Mouse (Mus musculus) gastrocnemius, postnatal 14 days (tissue): ENCODE data around the gene Dusp27. TPM values are rescaled to one million over a fixed set of nuclear protein-coding genes. Genes with fewer than 3 reads are reported as not detected.

Source experiments
- DNase-seq: peaks from one replicate; pipeline ENCODE4 v3.0.0; 2021; ENCODE audit warnings: mixed read lengths
- intact Hi-C: fragments of 180-260 bp; cut with DNase I; formaldehyde crosslinking; loops from one replicate; pipeline ENCODE4 v1.15.1; 2025; ENCODE audit warnings: low total_unique reads
- total RNA-seq, 2 experiments: library from RNA; stranded (reverse); gene quantifications; 2 replicates each; pipeline ENCODE4 v1.2.3; 2021

The Dusp27 gene
- total RNA-seq, 2 experiments from 2014 or later, result 92.2 to 121 TPM

DNA sequence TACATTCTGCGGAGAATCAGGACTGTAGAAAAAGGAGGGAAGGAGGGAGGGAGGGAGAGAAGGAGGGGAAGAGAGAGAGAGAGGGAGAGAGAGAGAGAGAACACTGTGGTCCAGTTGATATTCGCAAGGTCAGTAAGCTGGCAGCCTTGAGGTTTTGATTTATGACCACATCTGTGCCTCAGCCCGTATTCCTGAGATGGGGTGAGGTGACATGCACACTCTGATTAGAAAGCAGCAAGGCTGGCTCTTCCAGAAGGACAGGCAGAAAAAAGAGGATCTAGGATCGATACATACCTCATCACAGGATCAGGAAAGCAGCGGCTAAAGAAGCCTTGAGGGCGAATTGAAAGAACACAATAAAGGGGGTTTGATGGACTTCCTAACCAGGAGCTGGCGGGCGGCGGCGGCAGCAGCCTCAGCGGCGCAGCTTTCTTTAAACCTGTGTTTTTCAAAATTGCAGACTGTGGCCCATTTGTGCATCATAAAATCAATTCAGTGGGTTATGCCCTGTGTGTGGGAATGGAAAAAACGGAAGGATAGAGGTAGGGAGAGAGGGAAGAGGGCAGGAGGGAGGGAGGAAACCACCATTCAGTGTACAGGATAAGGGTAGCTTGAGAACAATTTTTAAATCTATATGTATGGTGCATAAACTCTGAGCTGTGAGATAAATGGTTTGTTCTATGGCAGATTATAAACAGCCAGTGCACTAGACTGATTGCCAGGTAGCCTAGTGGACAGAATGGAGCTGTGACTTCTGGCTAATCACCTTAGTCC, 9.7 kb downstream of the Dusp27 start:
- no peak for DNase-seq
- intact Hi-C loops, result no loop called here

DNA sequence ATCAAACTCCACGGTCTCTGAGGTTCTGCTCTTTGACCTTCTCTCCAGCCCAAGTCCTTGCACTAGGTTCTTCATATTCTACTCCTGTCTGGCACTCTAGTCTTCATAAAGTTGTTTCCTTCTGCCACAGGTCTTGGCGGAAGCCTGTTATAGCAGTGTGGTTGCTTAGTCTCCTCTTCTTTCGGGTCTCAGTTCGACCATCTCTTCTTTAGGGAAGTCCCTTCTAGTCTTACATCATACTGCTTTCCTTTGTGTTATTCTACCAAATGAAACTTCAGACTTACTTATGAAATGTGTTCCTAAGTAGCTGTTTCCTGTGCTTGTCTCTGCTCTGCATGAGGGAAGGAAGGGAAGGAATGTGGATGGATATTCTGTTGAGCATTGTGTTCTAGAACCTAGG, 12.0 kb downstream of the Dusp27 start:
- intact Hi-C loops, result no loop called here
- no peak for DNase-seq

DNA sequence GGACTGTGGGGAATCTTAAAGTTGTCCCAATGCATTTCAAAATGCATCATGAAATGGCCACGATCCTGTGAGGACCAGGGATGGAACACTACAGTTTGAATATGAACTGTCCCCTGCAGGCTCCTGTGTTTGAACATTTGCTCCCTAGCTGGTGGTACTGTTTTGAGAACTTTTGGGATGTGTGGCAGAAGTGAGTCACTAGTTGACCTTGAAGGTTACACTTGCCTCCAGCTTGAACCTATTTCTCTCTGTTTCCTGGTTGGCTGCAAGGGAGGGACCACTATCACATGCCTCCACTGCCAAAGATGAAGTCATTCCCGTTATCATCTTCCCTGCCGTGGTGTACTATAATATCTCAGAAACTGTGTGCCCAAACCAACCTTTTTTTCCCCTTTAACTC, 12.7 kb downstream of the Dusp27 start:
- no peak for DNase-seq
- intact Hi-C loops, result no loop called here

DNA sequence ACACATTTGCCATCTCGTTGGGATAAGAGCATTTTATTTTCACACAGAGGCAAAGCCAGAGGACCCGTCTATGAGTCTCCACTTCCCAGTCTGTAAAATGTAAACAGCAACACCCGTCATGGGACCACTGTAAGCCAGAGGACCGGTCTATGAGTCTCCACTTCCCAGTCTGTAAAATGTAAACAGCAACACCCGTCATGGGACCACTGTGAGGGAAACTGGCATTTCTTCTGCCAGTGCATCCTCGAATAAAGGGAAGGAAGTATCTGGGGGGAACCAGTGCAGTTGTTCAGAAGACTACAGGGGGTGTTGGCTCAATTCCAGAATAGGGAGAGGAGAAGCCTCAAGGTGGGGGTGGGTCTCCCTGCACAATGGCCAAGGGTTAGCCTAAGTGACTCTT, 22.3 kb downstream of the Dusp27 start:
- intact Hi-C loops, result no loop called here
- no peak for DNase-seq

DNA sequence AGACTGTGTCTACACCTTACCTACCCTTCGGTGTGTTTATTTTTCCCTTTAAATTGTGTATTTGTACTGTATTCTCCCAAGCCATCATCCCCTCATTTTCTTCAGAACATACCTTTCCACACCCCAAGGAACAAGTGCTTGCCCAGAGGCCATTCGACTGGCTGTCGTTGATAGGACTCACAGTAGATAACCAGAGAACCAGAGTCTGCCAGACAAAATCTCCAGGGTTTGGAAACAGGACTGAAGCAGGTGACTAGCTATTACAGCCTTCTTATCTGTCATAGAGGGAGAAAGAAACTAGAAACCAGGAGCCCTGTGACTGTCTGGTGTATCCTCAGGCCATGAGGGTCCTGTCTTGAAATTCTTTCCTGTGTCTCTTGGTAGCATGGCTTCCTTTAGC, 22.9 kb downstream of the Dusp27 start:
- no peak for DNase-seq
- intact Hi-C loops, result no loop called here

DNA sequence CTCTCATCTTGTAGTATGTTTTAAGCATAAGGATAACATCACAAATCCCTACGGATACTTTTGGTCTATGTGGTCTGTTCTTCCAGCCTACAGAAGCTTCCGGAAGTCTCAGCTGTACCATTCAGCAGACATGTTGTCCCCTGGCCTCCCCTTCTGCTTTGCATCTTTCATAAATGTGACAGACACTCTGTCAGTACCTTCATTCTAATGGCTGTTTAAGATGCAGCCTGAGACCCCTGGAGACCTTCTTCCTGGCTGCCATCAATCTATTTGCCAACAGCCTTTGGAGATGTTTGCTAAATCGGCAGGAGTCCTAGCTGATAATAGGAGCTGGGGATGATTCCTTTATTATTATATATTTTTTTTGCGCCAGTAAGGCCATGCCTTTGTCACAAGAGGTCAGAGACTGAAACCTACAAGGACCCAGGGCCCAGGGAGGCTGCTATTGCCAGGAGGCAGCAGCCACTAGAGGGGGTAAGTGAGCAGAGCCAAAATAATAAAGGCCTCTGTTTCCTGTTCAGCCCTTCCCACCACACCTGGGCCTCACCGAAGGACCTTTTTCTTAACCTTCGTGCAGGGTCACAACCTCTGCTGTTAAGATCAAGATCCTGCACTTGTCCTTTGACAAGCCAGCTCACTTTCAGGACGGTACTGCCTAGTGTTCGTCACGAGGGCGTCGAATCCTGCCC, 24.7 kb downstream of the Dusp27 start:
- intact Hi-C loops, result no loop called here

DNA sequence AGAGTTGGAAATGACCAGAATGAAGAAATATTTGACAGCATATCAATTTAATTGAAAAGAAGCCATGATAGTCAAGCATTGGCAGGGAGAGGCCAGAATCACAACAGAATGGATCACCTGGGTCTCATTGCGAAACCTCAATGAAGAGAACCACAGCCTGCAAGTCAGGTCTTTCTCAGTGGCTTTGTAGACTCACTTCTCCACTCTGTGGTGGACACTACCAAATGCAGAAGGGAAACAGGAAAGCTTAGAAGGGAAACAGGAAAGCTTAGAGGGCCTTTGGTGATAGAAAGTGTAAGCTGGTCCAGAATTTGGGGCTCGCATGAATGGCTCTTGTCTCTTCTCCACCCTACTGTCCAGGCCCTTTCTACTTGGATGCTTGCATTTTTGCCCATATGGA, 29.6 kb downstream of the Dusp27 start:
- intact Hi-C loops, result no loop called here
- DNase-seq, result no peak

More for the DNA sequence above, 24.7 kb downstream of the Dusp27 start:
- no peak for DNase-seq

DNA sequence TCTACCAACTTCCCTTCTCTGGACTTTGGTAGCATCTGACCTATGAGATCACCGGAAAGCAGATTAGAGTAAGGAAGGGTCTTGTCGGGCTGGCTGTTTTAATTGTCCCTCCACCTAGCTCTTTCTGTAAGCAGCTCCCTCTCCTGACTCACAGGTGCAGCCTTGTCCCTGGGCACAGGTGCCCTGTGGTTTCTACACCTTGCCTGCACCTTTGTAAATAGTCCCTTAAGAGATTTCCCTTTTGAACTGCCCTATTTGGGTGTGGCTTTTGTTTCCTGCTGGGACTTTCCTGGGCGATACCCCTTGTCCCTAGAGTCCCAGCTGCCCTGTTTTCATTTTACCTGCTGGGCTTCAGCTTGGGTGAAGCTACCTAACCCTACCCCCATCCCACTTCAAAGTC, 33.3 kb downstream of the Dusp27 start:
- intact Hi-C loops, result no loop called here
- DNase-seq, result no peak

DNA sequence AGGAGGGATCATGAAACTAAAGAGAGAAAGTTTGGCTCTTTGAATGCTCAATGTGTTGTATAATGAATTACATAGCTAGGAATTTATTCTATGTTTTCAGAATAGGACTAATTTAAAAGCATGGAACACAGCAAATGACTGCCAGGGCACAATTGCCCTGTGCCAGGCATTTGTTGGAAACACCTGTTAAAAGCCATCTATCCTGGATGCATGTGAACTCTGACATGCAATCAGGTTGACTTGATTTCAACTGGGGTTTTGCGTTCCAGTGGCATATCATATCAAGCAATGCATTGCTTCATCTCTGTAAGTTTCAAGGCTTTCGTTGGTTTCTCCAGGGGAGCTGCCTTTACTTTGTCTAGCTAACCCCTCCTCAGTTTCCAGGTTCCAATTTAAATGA, 37.4 kb downstream of the Dusp27 start:
- no peak for DNase-seq
- intact Hi-C loops, result no loop called here

DNA sequence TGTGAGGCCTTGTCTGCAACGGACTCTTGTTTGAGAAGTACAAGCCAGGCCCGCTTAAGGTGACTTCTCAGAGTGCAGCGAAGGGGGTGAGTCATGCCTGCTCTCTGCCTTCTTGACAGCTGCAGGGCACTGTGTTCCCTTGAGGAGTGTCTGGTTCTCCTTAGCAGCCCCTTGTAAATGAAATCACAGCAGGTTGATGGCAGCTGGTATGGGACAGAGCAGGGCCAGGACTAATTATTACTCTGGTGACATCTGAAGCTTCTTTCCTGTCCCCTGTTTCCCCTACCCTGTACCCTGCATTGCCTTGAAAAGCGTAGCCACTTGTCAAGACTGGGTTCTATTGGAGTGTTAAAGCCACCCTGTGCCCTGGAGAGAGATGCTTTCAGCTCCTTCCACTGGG, 38.0 kb downstream of the Dusp27 start:
- intact Hi-C loops, result no loop called here

DNA sequence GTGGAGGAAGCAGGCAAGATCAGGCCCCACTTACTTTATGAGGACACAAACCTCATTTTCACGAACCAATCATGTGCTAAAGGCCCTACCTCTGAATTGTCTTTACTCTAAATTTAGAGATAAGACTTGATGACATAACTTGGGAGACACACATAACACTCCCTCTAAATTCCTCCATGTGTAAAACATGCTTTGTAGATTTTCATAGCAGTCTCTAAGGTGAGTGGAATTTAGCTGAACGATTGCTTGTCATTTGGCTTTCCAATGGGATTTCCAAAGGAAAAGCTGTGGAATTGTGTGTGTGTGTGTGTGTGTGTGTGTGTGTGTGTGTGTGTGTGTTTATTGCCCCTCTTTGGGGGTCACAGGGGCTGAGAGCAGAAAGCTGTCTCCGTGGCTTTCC, 38.4 kb downstream of the Dusp27 start:
- intact Hi-C loops, result no loop called here
- DNase-seq, result no peak

More for the DNA sequence above, 38.0 kb downstream of the Dusp27 start:
- no peak for DNase-seq

DNA sequence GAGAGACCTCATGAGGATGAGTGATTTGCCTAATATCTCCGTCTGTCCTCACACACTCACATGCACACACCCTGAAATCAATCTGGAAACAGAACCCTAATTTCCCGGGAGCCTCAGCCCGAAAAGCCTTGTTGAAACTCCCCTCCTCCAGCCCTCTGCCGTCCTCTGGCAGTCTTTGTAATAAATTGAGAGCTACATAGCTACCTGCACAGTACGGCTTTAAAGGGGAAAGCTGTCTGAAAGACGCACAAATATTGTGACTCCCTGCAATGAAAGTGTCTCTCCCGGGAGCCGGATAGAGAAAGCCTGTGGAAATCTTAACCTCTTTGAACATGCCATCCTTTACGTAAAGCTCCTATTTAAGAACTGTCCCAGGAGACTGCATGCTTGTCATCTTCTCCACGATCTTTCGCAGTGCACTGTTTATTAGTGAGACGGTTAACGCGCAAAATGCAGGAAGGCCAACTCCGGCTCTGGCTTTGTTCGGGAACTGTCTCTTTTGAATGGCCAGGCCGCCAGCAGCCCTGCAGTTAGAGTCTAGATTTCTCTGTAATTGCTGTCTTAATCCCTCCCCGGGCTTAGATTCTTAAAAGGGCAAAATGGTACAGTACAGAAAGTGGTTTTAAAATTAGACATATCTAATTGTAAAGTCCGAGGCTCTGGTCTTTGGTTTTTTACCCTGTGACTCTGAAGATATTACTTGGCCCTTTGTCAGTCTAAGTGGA, 39.1 kb downstream of the Dusp27 start:
- DNase-seq, result no peak
- intact Hi-C loops, result no loop called here

DNA sequence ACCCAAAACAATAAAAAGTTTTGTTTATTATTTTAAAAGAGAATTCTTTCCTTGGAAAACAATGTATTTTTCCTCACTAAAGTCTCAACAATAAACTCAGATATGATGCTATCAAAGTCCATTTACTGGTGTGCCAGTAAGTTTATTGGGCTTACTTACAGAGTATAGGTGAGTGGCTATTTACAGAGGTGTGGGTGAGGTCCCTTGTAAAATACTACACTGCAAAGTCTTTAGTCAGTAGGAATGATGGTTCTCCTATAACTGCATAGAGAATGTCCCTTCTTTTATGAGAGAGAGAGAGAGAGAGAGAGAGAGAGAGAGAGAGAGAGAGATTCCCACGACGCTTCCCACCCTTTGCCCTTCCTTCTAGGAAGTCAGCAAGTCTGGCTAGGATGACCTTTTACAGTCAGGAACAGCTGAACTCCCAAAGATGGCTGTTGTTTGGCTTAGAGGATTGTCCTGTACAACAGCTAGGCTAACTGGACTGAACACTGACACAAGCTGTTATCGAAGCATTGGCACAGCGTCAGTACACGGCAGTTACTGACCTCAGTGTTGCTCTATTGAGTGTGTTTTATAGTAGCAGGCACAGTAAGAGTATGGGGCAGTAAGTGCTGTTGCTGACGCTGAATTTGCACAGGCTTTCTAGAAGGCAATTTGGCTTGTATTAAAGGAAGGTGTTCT, 50.5 kb downstream of the Dusp27 start:
- DNase-seq, result no peak
- intact Hi-C loops, result no loop called here

DNA sequence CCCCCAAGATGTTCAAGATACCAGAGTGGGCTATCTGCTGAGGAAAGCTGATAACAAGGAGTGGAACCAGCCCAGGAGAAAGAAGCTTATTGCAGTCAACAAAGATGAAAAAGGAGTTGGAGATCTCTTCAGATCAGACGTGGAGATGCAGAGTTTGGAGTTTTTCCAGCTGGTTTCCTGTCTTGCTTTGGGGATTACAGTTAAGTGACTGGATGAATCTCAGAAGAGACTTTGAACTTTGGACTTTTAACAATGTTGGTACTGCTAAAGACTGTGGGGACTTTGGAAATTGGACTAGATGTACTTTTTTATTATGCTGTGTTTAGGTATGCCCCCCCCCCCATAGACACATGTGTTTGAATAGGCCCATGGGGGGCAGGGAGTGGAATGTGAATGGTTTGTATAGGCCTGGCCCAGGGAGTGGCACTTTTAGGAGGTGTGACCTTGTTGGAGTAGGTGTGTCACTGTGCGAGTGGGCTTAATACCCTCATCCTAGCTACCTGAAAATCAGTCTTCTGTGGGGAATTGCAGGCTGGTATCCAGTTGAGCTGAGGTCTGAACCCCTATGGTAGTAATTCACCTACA, 59.8 kb downstream of the Dusp27 start:
- intact Hi-C loops, result no loop called here
- DNase-seq, result no peak

DNA sequence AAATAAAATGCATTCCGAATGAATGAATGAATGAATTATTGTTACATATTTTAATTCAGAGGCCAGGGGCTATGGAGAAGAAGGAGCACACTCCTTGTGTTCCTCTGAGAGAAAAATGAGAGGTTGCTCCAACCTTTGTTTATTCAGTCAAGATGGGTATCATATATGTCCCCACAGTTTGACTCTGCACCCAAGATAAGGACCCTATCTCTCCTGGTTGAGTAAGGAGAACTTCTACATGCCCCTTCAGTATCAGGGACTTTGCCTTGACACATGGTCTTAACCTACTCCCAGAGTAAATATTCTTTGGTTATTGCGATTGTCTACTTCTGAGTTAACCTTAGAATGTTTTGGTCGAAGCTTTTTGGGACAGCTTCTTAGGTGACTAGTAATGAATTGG, 63.9 kb downstream of the Dusp27 start:
- intact Hi-C loops, result no loop called here
- no peak for DNase-seq

DNA sequence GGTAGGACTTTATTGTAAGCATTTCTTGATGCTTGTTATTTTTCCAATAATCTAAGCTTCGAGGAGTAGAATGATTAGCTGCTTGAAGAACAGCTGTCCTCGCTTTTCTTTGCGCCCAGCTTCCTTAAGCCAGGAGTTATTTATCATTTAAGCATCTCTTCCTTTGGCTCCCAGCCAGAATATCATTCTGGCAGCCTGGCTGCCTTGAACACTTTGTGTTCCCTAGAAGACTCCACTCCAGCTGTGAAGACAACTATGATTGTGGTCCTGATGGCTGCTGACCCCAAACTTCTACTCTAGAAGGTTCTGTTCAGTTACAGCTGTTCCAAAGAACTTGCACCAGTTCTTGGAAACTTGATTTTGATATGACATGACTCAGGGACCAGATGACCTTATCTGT, 66.2 kb downstream of the Dusp27 start:
- DNase-seq, result no peak
- intact Hi-C loops, result no loop called here

DNA sequence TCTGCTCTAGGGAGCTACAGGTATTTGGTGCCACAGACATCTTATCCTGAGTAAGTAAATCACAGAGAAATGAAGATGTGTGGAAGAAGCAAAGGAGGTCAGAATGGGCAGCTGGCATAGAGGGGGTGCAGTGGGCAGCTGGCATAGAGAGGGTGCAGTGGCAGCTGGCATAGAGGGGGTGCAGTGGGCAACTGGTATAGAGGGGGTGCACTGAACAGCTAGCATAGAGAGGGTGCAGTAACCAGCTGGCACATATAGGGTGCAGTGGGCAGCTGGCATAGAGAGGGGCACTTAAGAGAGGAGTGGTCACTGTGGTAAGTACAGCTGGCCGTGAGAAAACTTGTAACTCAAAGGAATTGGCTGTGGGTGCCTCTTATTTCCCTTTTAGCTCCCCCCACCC, 67.3 kb downstream of the Dusp27 start:
- intact Hi-C loops, result no loop called here
- DNase-seq, result no peak

DNA sequence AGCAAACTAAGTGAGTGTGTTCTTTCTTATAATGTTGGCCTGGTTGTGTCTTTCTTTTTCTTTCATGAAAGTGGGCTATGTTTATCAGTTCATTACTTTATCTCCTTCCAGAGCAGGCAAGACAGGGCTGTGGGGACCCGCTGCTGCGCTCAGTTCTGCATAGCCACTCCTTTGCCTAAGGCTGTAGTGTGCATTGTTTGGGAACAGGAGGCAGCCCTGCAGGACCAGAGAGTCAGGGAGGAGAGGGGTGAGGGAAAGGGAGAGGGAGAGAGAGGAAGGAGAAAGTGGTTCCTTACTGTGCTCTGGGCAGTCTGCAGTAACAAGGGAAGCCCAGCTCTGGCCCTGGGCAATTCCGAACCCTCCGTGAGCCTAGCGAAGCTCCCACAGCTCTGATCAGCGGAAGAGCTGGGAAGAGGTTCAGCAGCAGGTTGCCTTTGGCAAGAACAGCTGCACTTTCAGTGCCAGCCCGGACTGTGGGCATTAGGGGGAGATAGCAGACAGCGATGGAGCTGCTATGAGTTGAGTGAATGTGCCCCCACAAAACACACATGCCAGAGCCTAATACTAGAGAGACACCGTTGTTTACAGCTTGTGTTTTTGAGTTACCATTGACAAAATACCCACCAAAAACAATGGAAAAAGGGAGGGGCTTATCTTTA, 71.5 kb downstream of the Dusp27 start:
- intact Hi-C loops, result no loop called here

DNA sequence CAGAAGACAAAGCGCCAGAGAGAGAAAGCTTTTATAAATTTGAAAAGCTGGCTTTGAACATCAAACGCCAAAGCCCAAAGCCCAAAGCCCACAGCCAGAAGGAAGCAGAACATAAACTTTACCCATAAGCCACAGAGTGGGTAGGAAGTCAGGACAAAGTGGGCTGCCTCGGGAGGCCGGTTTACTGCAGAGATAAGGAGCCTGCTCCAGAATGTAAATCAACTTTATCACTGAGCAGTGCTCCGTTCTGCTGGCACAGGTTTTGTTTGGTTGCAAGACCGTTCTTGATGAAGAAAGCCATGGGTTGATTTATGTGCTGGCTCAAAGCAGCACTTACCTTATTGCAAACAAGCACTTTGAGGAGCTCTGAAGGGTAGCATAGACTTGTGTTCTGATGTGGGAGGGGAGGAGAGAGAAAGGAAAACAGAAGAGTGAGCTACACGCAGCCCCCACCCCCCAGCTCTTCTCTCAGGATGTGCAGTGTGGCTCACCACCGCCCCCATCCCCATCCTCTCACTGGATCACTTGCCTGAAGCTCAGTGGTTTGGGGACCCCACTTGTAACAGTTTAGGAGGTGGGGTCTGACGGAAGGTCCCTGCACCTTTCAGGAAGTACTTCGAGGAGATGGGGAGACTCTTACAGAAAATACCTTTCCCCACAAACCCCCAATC, 74.3 kb downstream of the Dusp27 start:
- no peak for DNase-seq
- intact Hi-C loops, result no loop called here

More for the DNA sequence above, 71.5 kb downstream of the Dusp27 start:
- no peak for DNase-seq
